8 mouse cellular contexts compared by ENCODE assay signal in the genomic region with DNA sequence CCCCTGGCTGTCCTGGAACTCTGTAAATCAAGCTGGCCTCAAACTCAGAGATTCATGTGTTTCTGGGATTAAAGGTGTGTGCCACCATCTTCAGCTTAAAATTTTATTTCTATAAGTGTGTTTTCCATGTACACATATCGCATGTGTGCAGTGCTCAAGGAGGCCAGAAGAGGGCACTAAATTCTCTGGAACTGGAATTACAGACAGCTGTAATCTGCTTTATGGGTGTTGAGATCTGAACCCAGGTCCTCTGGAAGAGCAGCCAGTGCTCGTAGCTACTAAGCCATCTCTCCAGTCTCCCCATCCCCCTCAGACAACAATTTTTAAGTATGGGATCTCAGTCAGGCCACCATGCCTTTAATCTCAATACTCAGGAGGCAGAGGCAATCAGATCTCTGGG. TPM values are rescaled to one million over a fixed set of nuclear protein-coding genes. Genes with fewer than 3 reads are reported as not detected.
A peak's percentile ranks its signal among the peaks of the same experiment; 100 is the strongest.
DNase-seq lines count a peak whose midpoint lies in the region; ATAC-seq and TF ChIP-seq lines count a peak whose summit lies in the region.

No protein-coding gene starts in this region.

- no peak overlapping the region for H3K4me3 ChIP-seq in liver, embryonic 14.5 days (ENCODE audit: insufficient read depth in 1 of 2, low read depth in 2 of 2, low read length in 2 of 2)
- no peak overlapping the region for H3K4me3 ChIP-seq in liver, embryonic 11.5 days (ENCODE audit: low read depth, low read length)
- no peak overlapping the region for H3K4me3 ChIP-seq in thymus, adult 2 months (ENCODE audit: control insufficient read depth, insufficient read depth, low read length)

- peaks cover 0 to 4% of the 10 kb centered on the region in 2 experiments; a peak in 2 of 4 replicates for H3K4me1 ChIP-seq in liver, embryonic 14.5 days (replicated peaks; ENCODE audit: control insufficient read depth in 2 of 2, insufficient read depth in 2 of 2, low read length in 1 of 2)
- H3K4me1 ChIP-seq in liver, embryonic 11.5 days (replicated peaks; ENCODE audit: control insufficient read depth, insufficient read depth, low read length): peaks cover 3% of the 10 kb centered on the region; the same call in 1 of the 2 replicates
- H3K4me1 ChIP-seq in thymus, adult 2 months (replicated peaks; ENCODE audit: control insufficient read depth, insufficient read depth, low read length): no peaks in the 10 kb centered on the region

- H3K9me3 ChIP-seq in liver, embryonic 14.5 days (ENCODE audit: control insufficient read depth, low read length): no peaks in the 10 kb centered on the region
- H3K9me3 ChIP-seq in liver, embryonic 11.5 days (ENCODE audit: control insufficient read depth, low read length): no peaks in the 10 kb centered on the region

- no peak overlapping the region for H3K27ac ChIP-seq in liver, embryonic 14.5 days
- H3K27ac ChIP-seq in liver, embryonic 11.5 days (ENCODE audit: low read depth, low read length): no peak overlapping the region
- H3K27ac ChIP-seq in thymus, adult 2 months (ENCODE audit: control insufficient read depth, insufficient read depth, low read length): no peak overlapping the region

- peak; percentile 75 for TF ChIP-seq CTCF in liver, embryonic 14.5 days (IDR thresholded peaks at IDR 0.05; ENCODE audit: low read depth)
- no peak for TF ChIP-seq CTCF in thymus, adult 2 months (IDR thresholded peaks at IDR 0.05; ENCODE audit: borderline replicate concordance, control insufficient read depth, extremely low read depth, insufficient read depth, low read length, poor library complexity)

- peak; percentile 15 for DNase-seq in adrenal gland, adult 2 months
- DNase-seq in adrenal gland, postnatal 25 days: no peak
- no peak for DNase-seq in liver, embryonic 14.5 days (ENCODE audit: low read depth in 3 of 3, low spot score in 3 of 3)
- no peak for DNase-seq in liver, embryonic 11.5 days (ENCODE audit: low spot score)
- DNase-seq in kidney, postnatal 10 days: peak; percentile 61
- peak; percentile 76 for DNase-seq in thymus, adult 2 months
- no peak for DNase-seq in urinary bladder, postnatal 25 days (ENCODE audit: low spot score)
- no peak for DNase-seq in cerebellum, postnatal 36 days

- no peak overlapping the region for H3K4me2 ChIP-seq in liver, embryonic 14.5 days (ENCODE audit: low read depth)
- no peak overlapping the region for H3K4me2 ChIP-seq in liver, embryonic 11.5 days

- no peak for TF ChIP-seq EP300 in liver, embryonic 14.5 days (IDR thresholded peaks at IDR 0.05; ENCODE audit: low read depth)

- TF ChIP-seq POLR2A in thymus, adult 2 months (IDR thresholded peaks at IDR 0.05; ENCODE audit: control insufficient read depth, extremely low read depth, insufficient read depth, low read length, poor library complexity): no peak

- WGBS in liver, embryonic 14.5 days (ENCODE audit: insufficient replicate concordance): 59% methylated on average over 2 of the region's 2 CpGs
- 74% methylated on average over 2 of the region's 2 CpGs for WGBS in liver, embryonic 11.5 days
- WGBS in thymus, adult 2 months: 92% methylated on average over 2 of the region's 2 CpGs

- H3K27me3 ChIP-seq in liver, embryonic 14.5 days (ENCODE audit: control insufficient read depth, insufficient read depth, low read length): no peaks in the 10 kb centered on the region
- H3K27me3 ChIP-seq in liver, embryonic 11.5 days (replicated peaks; ENCODE audit: control insufficient read depth, insufficient read depth, low read length): no peaks in the 10 kb centered on the region
- H3K27me3 ChIP-seq in thymus, adult 2 months (ENCODE audit: control insufficient read depth, insufficient read depth, low read length): no peaks in the 10 kb centered on the region

- no peak overlapping the region for H3K9ac ChIP-seq in liver, embryonic 14.5 days (replicated peaks)
- no peak overlapping the region for H3K9ac ChIP-seq in liver, embryonic 11.5 days (ENCODE audit: low read depth, low read length)

- no peaks in the 10 kb centered on the region for H3K36me3 ChIP-seq in liver, embryonic 14.5 days (replicated peaks; ENCODE audit: control insufficient read depth, insufficient read depth, low read depth)
- no peaks in the 10 kb centered on the region for H3K36me3 ChIP-seq in liver, embryonic 11.5 days (ENCODE audit: control insufficient read depth, insufficient read depth, low read length)
- peaks cover 52% of the 10 kb centered on the region for H3K36me3 ChIP-seq in thymus, adult 2 months (ENCODE audit: control insufficient read depth, insufficient read depth, low read length)

- ATAC-seq in liver, embryonic 14.5 days (ENCODE audit: insufficient read depth): no peak
- no peak for ATAC-seq in liver, embryonic 11.5 days (replicated peaks; ENCODE audit: low FRiP score)

RNA-seq across cellular contexts. Expression of gene Hdac1, which starts 6.8 kb away (rescaled TPM):
- 10 to 100 TPM; 44.4 to 53.9 TPM for total RNA-seq in adrenal gland, adult 2 months (2021)
- 17.2 and 18.4 TPM in 2 replicates for polyA plus RNA-seq in adrenal gland, adult 2 months (2012; rRNA removed)
- 48.0 and 54.5 TPM in 2 replicates for total RNA-seq in adrenal gland, postnatal 25 days (2021)
- 59.4 and 76.5 TPM in 2 replicates for polyA plus RNA-seq in liver, embryonic 14.5 days (2012; rRNA removed)
- polyA plus RNA-seq in liver, embryonic 14.5 days (2014; fragmentation: Nextera tagmentation; extraction: Ambion mirVana): 107 and 114 TPM in 2 replicates
- polyA plus RNA-seq in liver, embryonic 11.5 days (2014; fragmentation: Nextera tagmentation; extraction: Ambion mirVana): 215 and 223 TPM in 2 replicates
- 198 and 201 TPM in 2 replicates for polyA plus RNA-seq in thymus, adult 2 months (2012; rRNA removed)

RNA-seq across cellular contexts. Expression of gene Lck, which starts 24.1 kb away (rescaled TPM):
- total RNA-seq in adrenal gland, adult 2 months (2021): 1 to 10 TPM; 3.2 to 4.1 TPM
- 1.2 and 1.7 TPM in 2 replicates for polyA plus RNA-seq in adrenal gland, adult 2 months (2012; rRNA removed)
- 3.7 and 4.3 TPM in 2 replicates for total RNA-seq in adrenal gland, postnatal 25 days (2021)
- polyA plus RNA-seq in liver, embryonic 14.5 days (2012; rRNA removed): 2.7 and 3.1 TPM in 2 replicates
- polyA plus RNA-seq in liver, embryonic 14.5 days (2014; fragmentation: Nextera tagmentation; extraction: Ambion mirVana): 3.9 TPM in 2 replicates
- polyA plus RNA-seq in liver, embryonic 11.5 days (2014; fragmentation: Nextera tagmentation; extraction: Ambion mirVana): 5.5 and 6.0 TPM in 2 replicates
- 1,584 and 1,845 TPM in 2 replicates for polyA plus RNA-seq in thymus, adult 2 months (2012; rRNA removed)

RNA-seq across cellular contexts. Expression of gene Fam167b, which starts 29.0 kb away (rescaled TPM):
- 10 to 100 TPM; 29.6 to 31.1 TPM for total RNA-seq in adrenal gland, adult 2 months (2021)
- 53.7 and 75.5 TPM in 2 replicates for polyA plus RNA-seq in adrenal gland, adult 2 months (2012; rRNA removed)
- total RNA-seq in adrenal gland, postnatal 25 days (2021): 33.5 and 35.2 TPM in 2 replicates
- polyA plus RNA-seq in liver, embryonic 14.5 days (2012; rRNA removed): 7.6 TPM in 2 replicates
- polyA plus RNA-seq in liver, embryonic 14.5 days (2014; fragmentation: Nextera tagmentation; extraction: Ambion mirVana): 5.4 and 5.8 TPM in 2 replicates
- polyA plus RNA-seq in liver, embryonic 11.5 days (2014; fragmentation: Nextera tagmentation; extraction: Ambion mirVana): 9.2 and 9.3 TPM in 2 replicates
- 2.6 and 3.0 TPM in 2 replicates for polyA plus RNA-seq in thymus, adult 2 months (2012; rRNA removed)

RNA-seq across cellular contexts. Expression of gene Marcksl1, which starts 35.9 kb away (rescaled TPM):
- total RNA-seq in adrenal gland, adult 2 months (2021): 10 to 100 TPM; 39.8 to 46.4 TPM
- polyA plus RNA-seq in adrenal gland, adult 2 months (2012; rRNA removed): 48.8 and 67.4 TPM in 2 replicates
- 61.0 and 68.3 TPM in 2 replicates for total RNA-seq in adrenal gland, postnatal 25 days (2021)
- 30.6 and 34.8 TPM in 2 replicates for polyA plus RNA-seq in liver, embryonic 14.5 days (2012; rRNA removed)
- 38.2 and 42.0 TPM in 2 replicates for polyA plus RNA-seq in liver, embryonic 14.5 days (2014; fragmentation: Nextera tagmentation; extraction: Ambion mirVana)
- 388 and 395 TPM in 2 replicates for polyA plus RNA-seq in liver, embryonic 11.5 days (2014; fragmentation: Nextera tagmentation; extraction: Ambion mirVana)
- 152 and 190 TPM in 2 replicates for polyA plus RNA-seq in thymus, adult 2 months (2012; rRNA removed)

RNA-seq across cellular contexts. Expression of gene Eif3i, which starts 51.1 kb away (rescaled TPM):
- 100 to 1,000 TPM; 171 to 194 TPM for total RNA-seq in adrenal gland, adult 2 months (2021)
- polyA plus RNA-seq in adrenal gland, adult 2 months (2012; rRNA removed): 147 and 171 TPM in 2 replicates
- 167 and 171 TPM in 2 replicates for total RNA-seq in adrenal gland, postnatal 25 days (2021)
- 223 and 242 TPM in 2 replicates for polyA plus RNA-seq in liver, embryonic 14.5 days (2012; rRNA removed)
- 201 and 225 TPM in 2 replicates for polyA plus RNA-seq in liver, embryonic 14.5 days (2014; fragmentation: Nextera tagmentation; extraction: Ambion mirVana)
- polyA plus RNA-seq in liver, embryonic 11.5 days (2014; fragmentation: Nextera tagmentation; extraction: Ambion mirVana): 329 and 341 TPM in 2 replicates
- 331 and 350 TPM in 2 replicates for polyA plus RNA-seq in thymus, adult 2 months (2012; rRNA removed)

Comparison
In these comparisons a context has a peak if more than half of its experiments do, and no peak if none do; other contexts are left out.
1. DNase-seq: peak in adrenal gland, adult 2 months (single experiment), kidney, postnatal 10 days (single experiment) and thymus, adult 2 months (single experiment); none in adrenal gland, postnatal 25 days (single experiment), liver, embryonic 14.5 days (0 of 3), liver, embryonic 11.5 days (single experiment), urinary bladder, postnatal 25 days (single experiment) and cerebellum, postnatal 36 days (0 of 2).
2. RNA of gene Lck, which starts 24.1 kb away (polyA plus RNA-seq): 1,584 to 1,845 TPM in thymus, adult 2 months; 5.5 to 6.0 TPM in liver, embryonic 11.5 days, 2.7 to 3.9 TPM in liver, embryonic 14.5 days and 1.2 to 1.7 TPM in adrenal gland, adult 2 months; every median in the first group is over 100 times any median in the second.